14 mouse cellular contexts compared by ENCODE assay signal in genomic region chr13:55989401-55989800, GRCm38 (mm10).
"Had no signal": no experiment of that assay in that cellular context is flagged by ENCODE, and none has a peak within 500 bp of the region (broad histone marks: within the 10 kb centered on the region; RNA-seq: fewer than 3 reads in every experiment).

No protein-coding gene starts in this region.

- H3K9ac ChIP-seq: liver, embryonic 13.5 days; liver, postnatal 0 days; lung, embryonic 15.5 days; midbrain, embryonic 13.5 days; neural tube, embryonic 13.5 days had no signal

- DNase-seq: kidney, adult 8-10 months; kidney, postnatal 25 days; liver; liver, embryonic 13.5 days; liver, postnatal 0 days; lung, postnatal 14 days; retina, postnatal 1 day; thymus, postnatal 14 days had no signal

- ATAC-seq: intestine, embryonic 16.5 days; liver, postnatal 0 days; midbrain, embryonic 13.5 days had no signal

- H3K27ac ChIP-seq: left cerebral cortex, adult 2 months; liver, embryonic 13.5 days; lung, embryonic 15.5 days; macrophage; midbrain, embryonic 13.5 days; neural tube, embryonic 13.5 days had no signal

- H3K36me3 ChIP-seq: liver, embryonic 13.5 days; lung, embryonic 15.5 days; midbrain, embryonic 13.5 days; neural tube, embryonic 13.5 days had no signal

- H3K4me3 ChIP-seq: left cerebral cortex, adult 2 months; liver, embryonic 13.5 days; lung, embryonic 15.5 days; midbrain, embryonic 13.5 days; neural tube, embryonic 13.5 days had no signal

- H3K4me2 ChIP-seq: liver, embryonic 13.5 days; lung, embryonic 15.5 days; midbrain, embryonic 13.5 days; neural tube, embryonic 13.5 days had no signal

- H3K4me1 ChIP-seq: liver, embryonic 13.5 days; neural tube, embryonic 13.5 days had no signal

- H3K9me3 ChIP-seq: liver, embryonic 13.5 days; lung, embryonic 15.5 days; midbrain, embryonic 13.5 days; neural tube, embryonic 13.5 days had no signal
